Mouse (Mus musculus): ENCODE data around the gene Atp1b2. TPM values are rescaled to one million over a fixed set of nuclear protein-coding genes. Genes with fewer than 3 reads are reported as not detected.

The Atp1b2 gene
- polyA plus RNA-seq, 1 experiment from 2014 or later = 6.0 TPM

- peaks cover 5% of the 10 kb centered on the region; the same call in 1 of the 2 replicates for H3K36me3 ChIP-seq (replicated peaks; ENCODE audit: control insufficient read depth, insufficient read depth, low read depth, low read length)
- H3K9me3 ChIP-seq (replicated peaks; ENCODE audit: control insufficient read depth, low read length) = no peaks in the 10 kb centered on the region
- no peaks in the 10 kb centered on the region for H3K27me3 ChIP-seq (ENCODE audit: control insufficient read depth, insufficient read depth, low read length)
- DNase-seq (ENCODE audit: low spot score) (peak; percentile 58), ATAC-seq (replicated peaks; ENCODE audit: insufficient number of reproducible peaks, low FRiP score, low TSS enrichment, low read depth) (no peak)
- no peak overlapping the region for H3K4me3 ChIP-seq (ENCODE audit: low read depth, low read length)
- no peak overlapping the region for H3K9ac ChIP-seq (replicated peaks; ENCODE audit: low read length)
- H3K4me1 ChIP-seq (ENCODE audit: control insufficient read depth, insufficient read depth, low read length) = peaks cover 7% of the 10 kb centered on the region
- no peak overlapping the region for H3K27ac ChIP-seq (replicated peaks; ENCODE audit: low read depth, low read length)
- WGBS = 65% methylated on average over 3 of the region's 3 CpGs
- no peak overlapping the region for H3K4me2 ChIP-seq (ENCODE audit: low read depth, low read length)
Observed at GRCm38 (mm10) chr11:69575220-69575619, 30.5 kb downstream of the Atp1b2 start.

DNA sequence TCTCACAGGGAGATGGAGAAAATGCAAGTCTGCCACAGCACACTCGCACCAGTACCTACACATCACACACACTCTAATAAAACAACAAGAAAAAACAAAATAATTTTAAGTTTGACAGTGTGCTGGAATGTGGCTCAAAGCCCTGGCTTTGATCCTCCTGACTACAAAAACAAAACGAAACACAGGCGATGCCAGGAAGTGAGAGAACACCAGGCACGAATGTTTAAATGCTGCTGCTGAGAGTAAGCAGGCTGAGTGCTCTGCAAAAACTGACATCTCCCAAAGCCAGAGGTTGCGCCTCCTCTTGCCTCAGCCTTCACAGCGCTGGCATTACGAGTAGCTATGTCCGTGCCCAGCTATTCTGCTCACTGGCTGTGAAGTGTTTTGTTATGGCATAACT lies 40.6 kb downstream of the Atp1b2 start:
- WGBS = 72% methylated on average over 8 of the region's 8 CpGs
- Histone ChIP-seq H3K4me3 (ENCODE audit: low read depth, low read length) (no peak overlapping the region), H3K36me3 (replicated peaks; ENCODE audit: control insufficient read depth, insufficient read depth, low read depth, low read length) (peaks cover 2% of the 10 kb centered on the region), H3K4me2 (ENCODE audit: low read depth, low read length) (no peak overlapping the region), H3K9me3 (replicated peaks; ENCODE audit: control insufficient read depth, low read length) (no peaks in the 10 kb centered on the region), H3K4me1 (ENCODE audit: control insufficient read depth, insufficient read depth, low read length) (peaks cover 7% of the 10 kb centered on the region; the same call in 1 of the 2 replicates), H3K27ac (replicated peaks; ENCODE audit: low read depth, low read length) (no peak overlapping the region), H3K9ac (replicated peaks; ENCODE audit: low read length) (no peak overlapping the region), H3K27me3 (ENCODE audit: control insufficient read depth, insufficient read depth, low read length) (no peaks in the 10 kb centered on the region)
- ATAC-seq (replicated peaks; ENCODE audit: insufficient number of reproducible peaks, low FRiP score, low TSS enrichment, low read depth) (no peak), DNase-seq (ENCODE audit: low spot score) (no peak)

- no peaks in the 10 kb centered on the region for H3K27me3 ChIP-seq (ENCODE audit: control insufficient read depth, insufficient read depth, low read length)
- peaks cover 2% of the 10 kb centered on the region for H3K36me3 ChIP-seq (replicated peaks; ENCODE audit: control insufficient read depth, insufficient read depth, low read depth, low read length)
- no peak for ATAC-seq (replicated peaks; ENCODE audit: insufficient number of reproducible peaks, low FRiP score, low TSS enrichment, low read depth)
- H3K27ac ChIP-seq (replicated peaks; ENCODE audit: low read depth, low read length) = no peak overlapping the region
- 61% methylated on average over 3 of the region's 3 CpGs for WGBS
- H3K9ac ChIP-seq (replicated peaks; ENCODE audit: low read length) = no peak overlapping the region
- H3K9me3 ChIP-seq (replicated peaks; ENCODE audit: control insufficient read depth, low read length) = no peaks in the 10 kb centered on the region
- no peak overlapping the region for H3K4me2 ChIP-seq (ENCODE audit: low read depth, low read length)
- DNase-seq (ENCODE audit: low spot score) = no peak
- H3K4me3 ChIP-seq (ENCODE audit: low read depth, low read length) = no peak overlapping the region
- peaks cover 7% of the 10 kb centered on the region; the same call in 1 of the 2 replicates for H3K4me1 ChIP-seq (ENCODE audit: control insufficient read depth, insufficient read depth, low read length)
Observed at GRCm38 (mm10) chr11:69564391-69564790, 41.4 kb downstream of the Atp1b2 start.

DNA sequence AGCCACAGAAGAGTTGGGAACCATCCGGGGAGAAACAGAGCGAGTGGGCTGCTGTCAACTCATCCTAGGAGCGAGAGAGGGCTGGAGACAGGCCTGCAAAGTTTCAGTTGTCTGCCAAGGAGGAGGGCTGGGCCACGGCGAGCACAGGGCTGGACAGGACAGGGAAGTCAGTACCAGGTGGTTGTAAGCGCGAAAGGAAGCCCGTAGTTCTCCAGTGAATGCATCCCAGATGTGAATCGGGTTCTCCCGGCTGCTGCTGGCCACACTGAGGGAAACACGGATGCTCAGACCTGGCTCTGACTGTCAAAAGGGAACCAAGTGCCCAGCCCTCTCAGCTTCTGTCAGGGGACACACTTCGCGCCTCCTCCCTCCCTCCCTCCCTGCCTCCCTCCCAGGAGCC lies 42.4 kb downstream of the Atp1b2 start:
- no peaks in the 10 kb centered on the region for H3K9me3 ChIP-seq (replicated peaks; ENCODE audit: control insufficient read depth, low read length)
- H3K27me3 ChIP-seq (ENCODE audit: control insufficient read depth, insufficient read depth, low read length) = no peaks in the 10 kb centered on the region
- no peak for ATAC-seq (replicated peaks; ENCODE audit: insufficient number of reproducible peaks, low FRiP score, low TSS enrichment, low read depth)
- H3K4me1 ChIP-seq (ENCODE audit: control insufficient read depth, insufficient read depth, low read length) = peaks cover 7% of the 10 kb centered on the region; the same call in 1 of the 2 replicates
- H3K9ac ChIP-seq (replicated peaks; ENCODE audit: low read length) = no peak overlapping the region; the same call in 1 of the 2 replicates
- no peak overlapping the region for H3K4me2 ChIP-seq (ENCODE audit: low read depth, low read length)
- H3K36me3 ChIP-seq (replicated peaks; ENCODE audit: control insufficient read depth, insufficient read depth, low read depth, low read length) = peaks cover 2% of the 10 kb centered on the region
- no peak overlapping the region for H3K4me3 ChIP-seq (ENCODE audit: low read depth, low read length)
- H3K27ac ChIP-seq (replicated peaks; ENCODE audit: low read depth, low read length) = no peak overlapping the region; the same call in 1 of the 2 replicates
- 62% methylated on average over 13 of the region's 13 CpGs for WGBS
- DNase-seq (ENCODE audit: low spot score) = peak; percentile 60

DNA sequence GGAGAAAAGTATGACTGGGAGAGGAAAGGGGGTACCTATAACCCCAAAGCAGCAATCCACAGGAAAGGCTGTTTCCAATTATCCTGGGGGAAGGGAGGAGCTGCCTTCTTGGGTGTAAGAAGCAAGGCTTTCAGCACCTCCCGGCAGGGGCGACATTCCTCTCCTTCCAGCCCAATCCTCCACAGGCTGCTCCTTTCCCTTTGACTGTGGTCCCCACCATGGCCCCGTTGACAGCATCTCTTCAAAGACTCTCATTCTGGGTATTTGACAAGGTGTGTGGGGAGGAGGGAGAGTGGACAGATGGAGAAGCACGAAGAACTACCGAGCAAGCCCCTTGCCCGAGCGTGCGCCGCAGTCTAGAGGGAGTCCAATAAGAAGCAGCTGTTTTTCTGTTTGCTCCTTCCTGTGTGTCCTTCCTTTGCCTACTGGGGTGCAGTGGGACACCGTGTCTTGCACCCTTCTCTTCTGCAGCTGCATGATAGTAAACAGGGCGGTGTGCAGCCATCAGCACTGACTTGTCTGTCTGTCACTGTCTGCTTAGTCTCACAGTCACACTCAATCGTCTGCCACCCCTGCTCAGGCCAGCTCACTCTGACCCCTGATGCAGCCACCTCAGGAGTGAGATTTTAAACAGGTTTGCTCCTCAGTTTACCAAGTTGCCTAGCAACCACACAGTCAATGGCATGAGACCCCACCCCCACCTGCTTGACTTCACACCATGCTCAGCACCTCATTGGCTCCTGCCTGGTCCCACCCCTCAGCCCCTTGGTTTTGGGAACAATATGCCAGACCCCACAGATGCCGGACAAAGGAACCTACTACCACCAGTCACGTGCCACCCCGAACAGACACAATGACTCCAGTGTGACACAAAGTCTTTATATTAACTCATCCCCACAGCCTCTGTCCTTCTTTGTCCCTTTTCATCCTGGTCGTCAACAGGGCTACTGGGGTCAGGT lies 44.6 kb downstream of the Atp1b2 start:
- no peaks in the 10 kb centered on the region for H3K27me3 ChIP-seq (ENCODE audit: control insufficient read depth, insufficient read depth, low read length)
- no peak overlapping the region for H3K4me3 ChIP-seq (ENCODE audit: low read depth, low read length)
- no peaks in the 10 kb centered on the region for H3K9me3 ChIP-seq (replicated peaks; ENCODE audit: control insufficient read depth, low read length)
- H3K36me3 ChIP-seq (replicated peaks; ENCODE audit: control insufficient read depth, insufficient read depth, low read depth, low read length) = peaks cover 2% of the 10 kb centered on the region
- peak overlapping the region; percentile 96 for H3K4me2 ChIP-seq (ENCODE audit: low read depth, low read length)
- peak; percentile 41 for ATAC-seq (replicated peaks; ENCODE audit: insufficient number of reproducible peaks, low FRiP score, low TSS enrichment, low read depth)
- peak overlapping the region; percentile 59 for H3K27ac ChIP-seq (replicated peaks; ENCODE audit: low read depth, low read length)
- peak; percentile 80 for DNase-seq (ENCODE audit: low spot score)
- 12% methylated on average over 16 of the region's 16 CpGs for WGBS
- peak overlapping the region; percentile 37 for H3K9ac ChIP-seq (replicated peaks; ENCODE audit: low read length)
- H3K4me1 ChIP-seq (ENCODE audit: control insufficient read depth, insufficient read depth, low read length) = peaks cover 14% of the 10 kb centered on the region

DNA sequence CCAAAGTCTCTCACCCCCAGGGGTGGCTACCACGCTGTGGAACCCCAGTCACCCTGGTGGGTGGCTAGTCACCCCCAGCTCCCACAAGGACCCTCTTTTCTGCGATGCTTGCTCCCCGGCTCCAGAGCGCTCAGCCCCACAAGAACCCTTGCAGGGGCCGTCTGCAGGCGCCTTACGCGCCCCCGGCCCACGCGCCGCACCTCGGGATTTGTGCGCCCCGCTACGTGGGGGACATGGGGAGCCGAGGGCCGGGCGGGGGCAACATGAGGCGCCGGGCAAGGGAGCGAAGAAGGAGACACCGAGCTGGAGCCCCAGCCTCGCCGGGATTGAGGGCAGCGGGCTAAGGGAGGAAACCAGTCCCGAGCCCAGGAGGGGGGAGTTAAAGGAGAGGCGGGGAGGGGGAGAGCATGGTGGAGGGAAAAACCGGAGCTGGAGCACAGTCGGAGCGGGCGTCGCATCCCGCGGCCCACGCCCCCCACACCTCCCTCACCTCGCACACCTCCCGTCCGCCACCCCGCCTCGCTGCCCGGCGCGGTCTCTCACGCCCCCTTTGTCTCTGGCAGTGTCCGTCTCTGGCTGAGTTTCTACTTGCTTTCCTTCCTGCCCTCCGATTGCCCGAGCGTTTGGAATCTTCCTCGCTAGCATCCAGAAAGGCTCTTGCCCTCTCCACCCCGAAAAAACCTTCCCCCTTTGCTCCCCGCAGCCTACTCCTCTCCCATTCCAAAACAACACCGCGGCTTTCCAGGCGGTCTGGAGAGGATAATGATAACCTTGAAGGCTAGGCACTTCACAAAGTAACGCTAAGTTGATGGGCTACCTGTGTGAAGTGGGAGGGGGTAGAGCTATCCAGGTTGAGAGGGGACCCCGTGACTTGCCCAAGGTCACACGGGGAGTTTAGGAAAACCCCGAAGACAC lies 45.6 kb downstream of the Atp1b2 start, which contains the start of gene Efnb3:
Gene Efnb3 (minus strand): TSS at position 355 of the 915 bp plus-strand sequence.
- peak within 1 kb of the TSS; percentile 84 for H3K9ac ChIP-seq (replicated peaks; ENCODE audit: low read length)
- H3K36me3 ChIP-seq (replicated peaks; ENCODE audit: control insufficient read depth, insufficient read depth, low read depth, low read length) = peaks cover 2% of the 10 kb centered on the region
- peak within 1 kb of the TSS; percentile 65 for H3K4me3 ChIP-seq (ENCODE audit: low read depth, low read length)
- ATAC-seq (replicated peaks; ENCODE audit: insufficient number of reproducible peaks, low FRiP score, low TSS enrichment, low read depth) (peak; percentile 63), DNase-seq (ENCODE audit: low spot score) (peak; percentile 91)
- H3K4me1 ChIP-seq (ENCODE audit: control insufficient read depth, insufficient read depth, low read length) = peaks cover 14% of the 10 kb centered on the region
- peak within 1 kb of the TSS; percentile 96 for H3K4me2 ChIP-seq (ENCODE audit: low read depth, low read length)
- under 1% methylated on average over 55 of the region's 59 CpGs for WGBS
- no peaks in the 10 kb centered on the region for H3K9me3 ChIP-seq (replicated peaks; ENCODE audit: control insufficient read depth, low read length)
- H3K27me3 ChIP-seq (ENCODE audit: control insufficient read depth, insufficient read depth, low read length) = no peaks in the 10 kb centered on the region
- peak within 1 kb of the TSS; percentile 71 for H3K27ac ChIP-seq (replicated peaks; ENCODE audit: low read depth, low read length)

- Histone ChIP-seq H3K36me3 (replicated peaks; ENCODE audit: control insufficient read depth, insufficient read depth, low read depth, low read length) (peaks cover 2% of the 10 kb centered on the region), H3K4me3 (ENCODE audit: low read depth, low read length) (peak overlapping the region; percentile 65), H3K27ac (replicated peaks; ENCODE audit: low read depth, low read length) (no peak overlapping the region), H3K9ac (replicated peaks; ENCODE audit: low read length) (peak overlapping the region; percentile 84), H3K27me3 (ENCODE audit: control insufficient read depth, insufficient read depth, low read length) (no peaks in the 10 kb centered on the region), H3K9me3 (replicated peaks; ENCODE audit: control insufficient read depth, low read length) (no peaks in the 10 kb centered on the region), H3K4me1 (ENCODE audit: control insufficient read depth, insufficient read depth, low read length) (peaks cover 14% of the 10 kb centered on the region), H3K4me2 (ENCODE audit: low read depth, low read length) (peak overlapping the region; percentile 96)
- ATAC-seq (replicated peaks; ENCODE audit: insufficient number of reproducible peaks, low FRiP score, low TSS enrichment, low read depth) = no peak
- 11% methylated on average over 5 of the region's 5 CpGs for WGBS
- no peak for DNase-seq (ENCODE audit: low spot score)
Observed at GRCm38 (mm10) chr11:69559183-69559582, 46.6 kb downstream of the Atp1b2 start.
